Mouse (Mus musculus): ENCODE data around the gene Prr13. TPM values are rescaled to one million over a fixed set of nuclear protein-coding genes. Genes with fewer than 3 reads are reported as not detected.
A peak's percentile ranks its signal among the peaks of the same experiment; 100 is the strongest.

The Prr13 gene
- polyA plus RNA-seq, 1 experiment from 2014 or later = 88.6 TPM

DNA sequence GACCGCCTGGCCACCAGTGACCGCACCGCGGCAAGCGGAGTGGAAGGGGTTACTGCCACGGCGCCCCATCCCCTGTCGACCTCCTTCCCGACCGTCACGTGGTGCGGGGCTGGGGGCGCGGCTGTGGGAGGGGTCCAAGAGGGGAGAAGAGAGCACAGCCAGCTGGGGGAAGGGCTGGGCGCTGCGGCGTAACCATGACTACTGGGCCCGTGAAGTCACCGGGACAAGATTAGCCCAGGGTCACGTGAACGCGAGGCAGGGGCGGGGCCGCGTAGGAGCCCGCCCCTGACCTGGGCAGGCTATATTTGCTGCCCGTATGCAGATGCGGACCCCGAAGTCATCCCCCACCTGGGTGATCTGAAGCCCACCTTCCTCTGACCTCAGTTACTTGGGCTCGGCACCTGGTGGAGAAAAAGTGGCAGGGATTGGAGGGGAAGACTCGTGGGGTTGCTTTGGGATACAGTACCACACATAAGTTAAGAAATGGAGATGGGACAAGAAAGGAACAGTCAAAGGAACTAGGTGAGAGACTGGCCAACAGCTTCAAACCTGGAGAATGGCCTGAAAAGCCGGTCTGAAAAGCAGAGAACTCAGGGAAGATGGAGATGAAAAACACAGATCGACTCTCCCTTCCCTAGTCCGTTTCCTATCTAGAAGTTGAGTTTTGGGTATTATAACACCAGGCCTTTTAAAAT is 51.9 kb downstream of the Prr13 start:
- H3K4me1 ChIP-seq (ENCODE audit: control insufficient read depth, insufficient read depth, low read length) = peaks cover 33% of the 10 kb centered on the region
- H3K27ac ChIP-seq (ENCODE audit: low read depth, low read length) = peak overlapping the region; percentile 78
- H3K36me3 ChIP-seq (ENCODE audit: control insufficient read depth, insufficient read depth, low read length) = no peaks in the 10 kb centered on the region
- DNase-seq (ENCODE audit: low spot score) (peak; percentile 96), ATAC-seq (ENCODE audit: insufficient read depth, low FRiP score, low TSS enrichment) (peak; percentile 96)
- WGBS = 4% methylated on average over 34 of the region's 34 CpGs
- peak overlapping the region; percentile 71 for H3K9ac ChIP-seq (ENCODE audit: low read length)
- peak overlapping the region; percentile 61 for H3K4me3 ChIP-seq (ENCODE audit: low read depth, low read length)
- H3K9me3 ChIP-seq (ENCODE audit: control insufficient read depth, low read length) = no peaks in the 10 kb centered on the region
- no peaks in the 10 kb centered on the region for H3K27me3 ChIP-seq (ENCODE audit: control insufficient read depth, insufficient read depth, low read length)
- H3K4me2 ChIP-seq (ENCODE audit: low read depth) = peak overlapping the region; percentile 96

DNA sequence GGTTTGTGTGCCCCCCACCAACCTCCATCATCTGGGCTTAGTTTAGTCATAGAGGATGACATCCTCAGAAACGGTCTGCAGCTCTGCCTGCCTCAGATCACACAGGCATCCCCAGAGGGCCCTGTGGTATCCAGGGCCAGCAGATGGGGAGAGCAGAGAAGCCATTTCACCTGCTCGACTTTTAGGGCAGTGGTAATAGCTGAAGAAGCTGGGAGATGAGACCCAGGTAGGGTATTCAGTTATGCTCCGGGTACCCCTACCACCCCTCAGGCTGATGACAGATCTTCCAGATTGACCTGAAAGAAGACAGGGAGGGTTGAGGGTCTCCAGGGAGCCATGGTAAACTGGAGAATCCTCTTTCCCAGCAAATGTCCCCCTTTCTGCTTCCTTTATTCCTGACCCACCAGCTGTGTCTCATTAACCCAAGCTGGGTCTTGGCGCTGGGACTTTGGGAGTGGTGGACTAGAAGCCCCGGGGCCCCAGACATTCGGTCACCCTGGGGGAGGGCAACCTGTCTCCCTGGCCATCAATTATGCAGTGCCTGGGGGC is 52.5 kb downstream of the Prr13 start:
- peak; percentile 28 for ATAC-seq (ENCODE audit: insufficient read depth, low FRiP score, low TSS enrichment)
- Histone ChIP-seq H3K4me3 (ENCODE audit: low read depth, low read length) (peak overlapping the region; percentile 61), H3K9ac (ENCODE audit: low read length) (peak overlapping the region; percentile 18), H3K27ac (ENCODE audit: low read depth, low read length) (peak overlapping the region; percentile 78), H3K4me1 (ENCODE audit: control insufficient read depth, insufficient read depth, low read length) (peaks cover 39% of the 10 kb centered on the region), H3K27me3 (ENCODE audit: control insufficient read depth, insufficient read depth, low read length) (no peaks in the 10 kb centered on the region), H3K36me3 (ENCODE audit: control insufficient read depth, insufficient read depth, low read length) (no peaks in the 10 kb centered on the region), H3K4me2 (ENCODE audit: low read depth) (peak overlapping the region; percentile 96), H3K9me3 (ENCODE audit: control insufficient read depth, low read length) (no peaks in the 10 kb centered on the region)
- peak; percentile 59 for DNase-seq (ENCODE audit: low spot score)
- WGBS = 7% methylated on average over 6 of the region's 6 CpGs

DNA sequence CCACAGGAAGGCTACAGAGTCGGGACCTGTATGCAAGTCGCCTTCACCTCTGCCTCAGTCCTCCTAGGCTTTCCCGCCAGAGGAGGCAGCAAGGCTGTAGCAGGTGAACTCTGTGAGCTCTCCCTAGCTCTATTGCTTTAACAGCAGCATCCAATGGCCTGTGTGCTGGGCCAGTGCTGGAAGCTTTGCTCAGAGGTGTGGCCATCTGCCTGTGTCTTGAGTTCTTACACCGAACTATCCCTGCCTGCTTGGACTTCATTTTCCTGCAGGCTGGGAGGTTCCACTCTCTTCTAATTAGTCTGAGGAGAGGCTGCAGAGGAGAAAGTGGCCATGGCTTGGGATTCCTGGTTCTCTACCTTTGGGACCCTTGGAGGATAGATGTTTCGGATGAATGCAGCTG is 53.2 kb downstream of the Prr13 start:
- H3K9me3 ChIP-seq (ENCODE audit: control insufficient read depth, low read length) = no peaks in the 10 kb centered on the region
- DNase-seq (ENCODE audit: low spot score) = no peak
- WGBS = 27% methylated on average over 5 of the region's 5 CpGs
- ATAC-seq (ENCODE audit: insufficient read depth, low FRiP score, low TSS enrichment) = no peak
- H3K36me3 ChIP-seq (ENCODE audit: control insufficient read depth, insufficient read depth, low read length) = no peaks in the 10 kb centered on the region
- peak overlapping the region; percentile 78 for H3K27ac ChIP-seq (ENCODE audit: low read depth, low read length)
- H3K4me1 ChIP-seq (ENCODE audit: control insufficient read depth, insufficient read depth, low read length) = peaks cover 39% of the 10 kb centered on the region
- H3K4me3 ChIP-seq (ENCODE audit: low read depth, low read length) = 0 out of 2 replicates have a peak overlapping the region, but pooled peaks have one; percentile 15
- H3K9ac ChIP-seq (ENCODE audit: low read length) = peak overlapping the region; percentile 39; the same call in 1 of the 2 replicates
- peak overlapping the region; percentile 96 for H3K4me2 ChIP-seq (ENCODE audit: low read depth)
- no peaks in the 10 kb centered on the region for H3K27me3 ChIP-seq (ENCODE audit: control insufficient read depth, insufficient read depth, low read length)

Other genes starting within 250 kb of the Prr13 start
- gene Itgb7, start 227.1 kb upstream of the Prr13 start, polyA plus RNA-seq (2014; fragmentation: Nextera tagmentation; extraction: Ambion mirVana) = 0.95 and 1.3 TPM in 2 replicates
- gene Rarg, start 201.5 kb upstream of the Prr13 start, polyA plus RNA-seq (2014; fragmentation: Nextera tagmentation; extraction: Ambion mirVana) = 24.0 and 26.4 TPM in 2 replicates
- gene Gm9918, start 188.5 kb upstream of the Prr13 start, polyA plus RNA-seq (2014; fragmentation: Nextera tagmentation; extraction: Ambion mirVana) = 0.20 and 0.39 TPM in 2 replicates
- gene Mfsd5, start 179.6 kb upstream of the Prr13 start, polyA plus RNA-seq (2014; fragmentation: Nextera tagmentation; extraction: Ambion mirVana) = 59.7 and 66.7 TPM in 2 replicates
- 36.2 and 37.9 TPM in 2 replicates for gene Espl1, start 162.8 kb upstream of the Prr13 start, polyA plus RNA-seq (2014; fragmentation: Nextera tagmentation; extraction: Ambion mirVana)
- gene Pfdn5, start 132.9 kb upstream of the Prr13 start, polyA plus RNA-seq (2014; fragmentation: Nextera tagmentation; extraction: Ambion mirVana) = 386 and 396 TPM in 2 replicates
- gene Myg1, start 127.3 kb upstream of the Prr13 start, polyA plus RNA-seq (2014; fragmentation: Nextera tagmentation; extraction: Ambion mirVana) = 92.9 and 102 TPM in 2 replicates
- gene Aaas, start 108.3 kb upstream of the Prr13 start, polyA plus RNA-seq (2014; fragmentation: Nextera tagmentation; extraction: Ambion mirVana) = 84.7 and 86.7 TPM in 2 replicates
- 0.70 and 0.96 TPM in 2 replicates for gene Sp7, start 91.8 kb upstream of the Prr13 start, polyA plus RNA-seq (2014; fragmentation: Nextera tagmentation; extraction: Ambion mirVana)
- gene Sp1, start 52.9 kb upstream of the Prr13 start, polyA plus RNA-seq (2014; fragmentation: Nextera tagmentation; extraction: Ambion mirVana) = 10.4 and 11.1 TPM in 2 replicates
- 0.53 TPM in 1 of 2 replicates, not detected in the other for gene Amhr2, start 13.7 kb upstream of the Prr13 start, polyA plus RNA-seq (2014; fragmentation: Nextera tagmentation; extraction: Ambion mirVana)
- gene Pcbp2, start 11.5 kb downstream of the Prr13 start, polyA plus RNA-seq (2014; fragmentation: Nextera tagmentation; extraction: Ambion mirVana) = 220 and 232 TPM in 2 replicates
- gene Gm10337, start 44.7 kb downstream of the Prr13 start, polyA plus RNA-seq (2014; fragmentation: Nextera tagmentation; extraction: Ambion mirVana) = 4.1 and 10.3 TPM in 2 replicates
- 24.8 and 26.1 TPM in 2 replicates for gene Map3k12, start 58.0 kb downstream of the Prr13 start, polyA plus RNA-seq (2014; fragmentation: Nextera tagmentation; extraction: Ambion mirVana)
- gene Tarbp2, start 59.2 kb downstream of the Prr13 start, polyA plus RNA-seq (2014; fragmentation: Nextera tagmentation; extraction: Ambion mirVana) = 103 and 105 TPM in 2 replicates
- 3.0 and 3.4 TPM in 2 replicates for gene Npff, start 65.9 kb downstream of the Prr13 start, polyA plus RNA-seq (2014; fragmentation: Nextera tagmentation; extraction: Ambion mirVana)
- not detected in 2 replicates for gene Gm28047, start 166.0 kb downstream of the Prr13 start, polyA plus RNA-seq (2014; fragmentation: Nextera tagmentation; extraction: Ambion mirVana)
- 14.2 and 18.4 TPM in 2 replicates for gene Atf7, start 166.4 kb downstream of the Prr13 start, polyA plus RNA-seq (2014; fragmentation: Nextera tagmentation; extraction: Ambion mirVana)
- gene Atp5g2, start 213.3 kb downstream of the Prr13 start, polyA plus RNA-seq (2014; fragmentation: Nextera tagmentation; extraction: Ambion mirVana) = 64.9 and 66.5 TPM in 2 replicates

All from neural tube, embryonic 11.5 days (tissue).